In the genomic region with DNA sequence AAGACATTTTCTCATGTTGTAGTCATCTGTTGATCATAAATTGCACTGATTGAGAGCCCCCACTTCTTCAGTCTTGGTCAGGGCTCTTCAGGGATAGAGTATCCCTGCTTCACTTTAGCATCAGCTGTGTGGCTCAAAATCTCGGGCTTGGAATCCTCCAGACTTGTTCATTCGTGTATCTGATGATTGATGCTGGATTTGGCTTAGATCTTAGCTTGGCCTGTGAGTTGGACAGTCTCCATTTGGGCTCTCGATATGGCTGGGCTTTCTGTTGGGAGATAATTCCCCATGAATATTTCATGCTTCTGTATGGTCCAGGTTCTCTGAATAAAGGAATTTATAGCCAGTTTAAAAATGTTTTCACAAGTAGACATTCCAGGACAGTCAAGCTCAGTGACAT, we compare ENCODE assay signal across 18 mouse cellular contexts.
A peak's percentile ranks its signal among the peaks of the same experiment; 100 is the strongest.
DNase-seq lines count a peak whose midpoint lies in the region; ATAC-seq lines count a peak whose summit lies in the region.
"Had no signal": no experiment of that assay in that cellular context is flagged by ENCODE, and none has a peak within 500 bp of the region (broad histone marks: within the 10 kb centered on the region; RNA-seq: fewer than 3 reads in every experiment).

No protein-coding gene starts in this region.

- peak; percentile 66 for ATAC-seq in cerebellum, adult (ENCODE audit: insufficient number of reproducible peaks, low FRiP score, low TSS enrichment)
- ATAC-seq: activated CD4-positive, CD25-positive, alpha-beta regulatory T cell, adult 4 months; forebrain, embryonic 15.5 days; hindbrain, embryonic 16.5 days; inflammation-experienced regulatory T-cells, adult 6 months; intestine, embryonic 16.5 days had no signal

- intact Hi-C loops in left cerebral cortex, postnatal 4 days (cut with DNase I) = no loop called here

- no peak for DNase-seq in cerebellum, adult 11 months
- DNase-seq in cerebellum, postnatal 25 days = peak; percentile 19 to 45
- no peak for DNase-seq in cerebellum, adult 9-11 months
- peak; percentile 32 for DNase-seq in left cerebral cortex, postnatal 4 days
- no peak for DNase-seq in left cerebral cortex, adult 11 months (ENCODE audit: low spot score)
- DNase-seq: adrenal gland, adult 8-10 months; adrenal gland, postnatal 25 days; embryo, embryonic 11 days; gastrocnemius, adult 2 months; gastrocnemius, postnatal 14 days; heart, adult 11 months; kidney, adult 18-20 months had no signal

Comparison
In these comparisons a context has a peak if more than half of its experiments do, and no peak if none do; other contexts are left out.
1. DNase-seq: peak in cerebellum, postnatal 25 days (2 of 2) and left cerebral cortex, postnatal 4 days (single experiment); none in cerebellum, adult 11 months (single experiment), cerebellum, adult 9-11 months (single experiment) and left cerebral cortex, adult 11 months (single experiment).